Mouse (Mus musculus) embryonic fibroblast, embryonic 13.5 days (primary cell): Measurements from ENCODE around the gene Rnf2.

Experiments used
- CTCF ChIP-seq: IDR thresholded peaks from 2 replicates; pipeline ENCODE4 v1.5.1; 2011; ENCODE audit warnings: mild to moderate bottlenecking, control low read depth, low read length, moderate library complexity, borderline replicate concordance; ENCODE audit not compliant: insufficient read depth
- POLR2A ChIP-seq: IDR thresholded peaks from 2 replicates; pipeline ENCODE4 v1.6.1; 2011; ENCODE audit warnings: low read depth, mild to moderate bottlenecking, control low read depth, low read length, moderate library complexity

DNA sequence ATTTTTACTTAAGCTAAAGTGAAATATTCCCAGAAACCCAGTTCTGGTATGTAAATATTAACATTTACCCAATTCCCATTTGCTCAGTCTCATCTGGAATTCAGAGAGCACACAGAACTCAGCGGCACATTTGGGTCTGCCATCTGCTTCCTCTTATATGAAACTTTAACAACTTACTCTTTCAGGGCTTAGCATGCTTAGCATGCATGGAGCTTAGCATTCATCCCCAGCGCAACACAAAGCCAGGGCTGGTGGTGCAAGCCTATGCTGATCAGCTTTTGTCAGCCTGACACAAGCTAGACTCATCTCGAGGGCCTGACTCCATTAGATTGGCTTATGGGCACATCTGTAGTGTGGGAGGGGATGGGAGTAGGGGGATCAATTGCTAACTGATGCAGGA lies 25.9 kb upstream of the Rnf2 start:
- TF ChIP-seq POLR2A: no peak
- TF ChIP-seq CTCF: no peak
